Mouse (Mus musculus) liver, embryonic 16.5 days (tissue): Measurements from ENCODE around the gene Cldn6. TPM values are rescaled to one million over a fixed set of nuclear protein-coding genes. Genes with fewer than 3 reads are reported as not detected.
A peak's percentile ranks its signal among the peaks of the same experiment; 100 is the strongest.

Experiments used
- ATAC-seq: fragments of 200-750 bp; cut with Nextera tagmentation; 2 replicates; pipeline ENCODE4 v1.8.0; 2017; ENCODE audit warnings: low read depth, mild to moderate bottlenecking, moderate number of reproducible peaks, moderate library complexity
- H3K27ac ChIP-seq: fragments of 300-500 bp; sonication (generic); 2 replicates; pipeline ENCODE4 v1.5.1; 2014; ENCODE audit warnings: mild to moderate bottlenecking, low read length
- H3K27me3 ChIP-seq: fragments of 300-500 bp; sonication (generic); 2 replicates; pipeline ENCODE4 v1.6.1; 2014; ENCODE audit warnings: low read depth, low read length, mixed read lengths; ENCODE audit not compliant: control insufficient read depth, insufficient read depth
- H3K36me3 ChIP-seq: fragments of 300-500 bp; sonication (generic); 2 replicates; pipeline ENCODE4 v1.6.1; 2014; ENCODE audit warnings: mild to moderate bottlenecking; ENCODE audit not compliant: control insufficient read depth, insufficient read depth
- H3K4me1 ChIP-seq: fragments of 300-500 bp; sonication (generic); 2 replicates; pipeline ENCODE4 v1.6.1; 2014; ENCODE audit warnings: low read depth, low read length, mixed read lengths; ENCODE audit not compliant: control insufficient read depth
- H3K4me2 ChIP-seq: fragments of 300-500 bp; sonication (generic); 2 replicates; pipeline ENCODE4 v1.6.1; 2014; ENCODE audit warnings: low read depth, low read length, mixed read lengths
- H3K4me3 ChIP-seq: fragments of 300-500 bp; sonication (generic); 2 replicates; pipeline ENCODE4 v1.5.1; 2014; ENCODE audit warnings: low read depth, mild to moderate bottlenecking, low read length
- H3K9ac ChIP-seq: fragments of 300-500 bp; sonication (generic); 2 replicates; pipeline ENCODE4 v1.6.1; 2014; ENCODE audit warnings: low read depth, low read length
- H3K9me3 ChIP-seq: fragments of 300-500 bp; sonication (generic); replicated peaks from 2 replicates; pipeline ENCODE4 v1.6.1; 2016; ENCODE audit warnings: low read length; ENCODE audit not compliant: control insufficient read depth
- WGBS: fragments of 180-500 bp; shearing (Covaris S2); extraction: QIAGEN DNeasy Blood & Tissue Kit; methylation state at CpG from one replicate; pipeline ENCODE4 v1.1.7; 2014; ENCODE audit not compliant: insufficient replicate concordance; 5-methylcytosine and 5-hydroxymethylcytosine counted together
- polyA plus RNA-seq: library from polyadenylated mRNA; unstranded; fragments of >200 nt; fragmentation: Nextera tagmentation; extraction: Ambion mirVana; gene quantifications from 2 replicates; pipeline ENCODE4 v1.2.1, GENCODE M21; 2015

The Cldn6 gene
- polyA plus RNA-seq, 1 experiment from 2014 or later = 1.4 TPM

DNA sequence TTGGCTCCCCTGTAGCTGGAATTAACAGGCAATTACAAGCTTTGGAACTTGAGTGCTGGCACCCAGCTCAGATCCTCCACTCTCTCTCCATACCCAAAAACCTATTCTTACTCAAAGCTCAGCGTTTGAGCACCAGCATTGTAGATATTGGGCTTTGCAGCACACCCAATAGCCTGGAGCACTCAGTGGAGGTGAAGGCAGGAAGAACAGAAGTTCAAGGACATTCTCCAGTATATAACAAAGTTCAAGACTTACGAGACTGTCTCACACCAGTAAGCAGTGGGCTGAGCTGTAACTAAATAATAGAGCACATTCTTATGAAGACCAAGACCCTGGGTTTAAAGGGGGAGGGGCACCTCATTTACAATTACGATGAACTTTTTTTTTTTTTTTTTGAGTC, 6.3 kb upstream of the Cldn6 start:
- peaks cover 7% of the 10 kb centered on the region for H3K36me3 ChIP-seq
- H3K9me3 ChIP-seq = no peaks in the 10 kb centered on the region
- peaks cover 24% of the 10 kb centered on the region for H3K27me3 ChIP-seq
- H3K4me2 ChIP-seq = peak overlapping the region; percentile 83
- 44% methylated on average over 3 of the region's 3 CpGs for WGBS
- H3K27ac ChIP-seq = no peak overlapping the region
- ATAC-seq = no peak
- H3K9ac ChIP-seq = no peak overlapping the region; the same call in 1 of the 2 replicates
- H3K4me1 ChIP-seq = peaks cover 22% of the 10 kb centered on the region
- peak overlapping the region; percentile 74 for H3K4me3 ChIP-seq

- H3K4me3 ChIP-seq = peak within 1 kb of the TSS; percentile 74
- peaks cover 32% of the 10 kb centered on the region for H3K27me3 ChIP-seq
- WGBS = under 1% methylated on average over 45 of the region's 45 CpGs
- H3K4me1 ChIP-seq = peaks cover 22% of the 10 kb centered on the region
- peak within 1 kb of the TSS; percentile 65 for H3K27ac ChIP-seq
- peaks cover 7% of the 10 kb centered on the region for H3K36me3 ChIP-seq
- peak within 1 kb of the TSS; percentile 83 for H3K4me2 ChIP-seq
- H3K9ac ChIP-seq = peak within 1 kb of the TSS; percentile 71
- no peaks in the 10 kb centered on the region for H3K9me3 ChIP-seq
- peak; percentile 97 for ATAC-seq
Measured at GRCm38 (mm10) chr17:23673424-23674073, 5.5 kb upstream of the Cldn6 start, which contains the start of the genes Hcfc1r1 and Thoc6. Gene Hcfc1r1, plus strand, starts transcription at chr17:23673596. Gene Thoc6, minus strand, starts transcription at chr17:23673882.

DNA sequence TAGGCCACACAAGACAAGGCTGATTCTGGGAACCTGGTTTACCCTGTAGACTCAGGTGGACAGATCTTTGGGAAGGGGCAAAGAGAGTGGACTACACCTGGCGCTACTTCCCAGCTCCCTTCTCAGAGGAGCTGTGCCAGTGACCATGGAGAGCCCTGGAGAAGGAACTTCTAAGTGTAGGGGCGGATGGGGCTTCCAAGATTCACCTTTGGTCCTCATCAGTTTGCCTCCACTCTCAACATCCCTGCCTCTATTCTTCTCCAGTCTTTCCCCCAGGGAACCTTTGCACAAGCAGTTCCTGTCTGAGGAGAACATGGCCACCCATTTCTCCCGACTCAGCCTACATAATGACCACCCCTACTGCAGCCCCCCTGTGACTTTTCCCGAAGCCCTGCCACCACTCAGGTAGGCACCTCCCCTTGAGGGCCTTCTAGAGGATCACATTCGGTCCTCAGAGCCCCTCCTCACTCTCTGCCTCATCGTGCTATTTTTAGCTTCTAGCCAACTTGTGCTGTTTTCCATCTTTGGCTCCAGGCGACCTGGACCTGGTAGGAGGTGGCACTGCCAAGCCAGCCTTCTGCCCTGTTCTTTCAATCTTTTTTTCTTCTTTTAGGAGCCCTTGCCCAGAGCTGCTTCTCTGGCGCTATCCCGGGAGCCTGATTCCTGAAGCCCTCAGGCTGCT, 4.6 kb upstream of the Cldn6 start:
- H3K27ac ChIP-seq = peak overlapping the region; percentile 46; the same call in 1 of the 2 replicates
- H3K4me1 ChIP-seq = peaks cover 25% of the 10 kb centered on the region
- WGBS = 33% methylated on average over 9 of the region's 9 CpGs
- peak overlapping the region; percentile 71 for H3K9ac ChIP-seq
- H3K36me3 ChIP-seq = no peaks in the 10 kb centered on the region; the same call in none of the 2 replicates
- peak overlapping the region; percentile 83 for H3K4me2 ChIP-seq
- no peak for ATAC-seq
- H3K4me3 ChIP-seq = peak overlapping the region; percentile 74
- no peaks in the 10 kb centered on the region for H3K9me3 ChIP-seq
- H3K27me3 ChIP-seq = peaks cover 40% of the 10 kb centered on the region

DNA sequence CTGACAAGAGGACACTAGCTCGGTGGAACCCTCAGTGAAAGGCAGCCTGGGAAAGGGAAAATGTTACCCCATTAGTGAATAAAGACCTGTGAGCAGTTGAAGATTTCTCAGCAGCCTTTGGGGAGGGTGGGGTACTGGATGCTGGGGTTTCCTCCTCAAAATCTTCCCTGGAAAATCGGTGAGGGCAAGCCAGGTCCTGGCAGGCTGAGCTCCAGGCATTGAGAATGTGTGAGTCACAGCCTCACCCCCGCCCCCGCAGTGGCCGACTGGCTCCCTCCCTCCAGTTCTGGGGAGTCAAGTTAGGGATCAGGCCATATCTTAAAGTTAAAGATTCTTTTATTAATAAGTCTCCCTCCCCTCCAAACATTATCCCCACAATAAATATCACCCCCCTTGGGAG, 3.9 kb upstream of the Cldn6 start:
- ATAC-seq = no peak
- 46% methylated on average over 5 of the region's 5 CpGs for WGBS
- Histone ChIP-seq H3K36me3 (no peaks in the 10 kb centered on the region), H3K9me3 (no peaks in the 10 kb centered on the region), H3K4me3 (no peak overlapping the region), H3K4me1 (peaks cover 25% of the 10 kb centered on the region), H3K27ac (no peak overlapping the region), H3K9ac (no peak overlapping the region), H3K27me3 (peaks cover 47% of the 10 kb centered on the region), H3K4me2 (no peak overlapping the region)

- no peak overlapping the region for H3K27ac ChIP-seq
- no peak overlapping the region for H3K9ac ChIP-seq
- no peaks in the 10 kb centered on the region for H3K9me3 ChIP-seq
- H3K4me1 ChIP-seq = peaks cover 25% of the 10 kb centered on the region
- no peak for ATAC-seq
- no peaks in the 10 kb centered on the region for H3K36me3 ChIP-seq
- whole genome bisulfite sequencing = 10% methylated on average over 15 of the region's 15 CpGs
- peak overlapping the region; percentile 88 for H3K4me2 ChIP-seq
- H3K4me3 ChIP-seq = peak overlapping the region; percentile 61
- H3K27me3 ChIP-seq = peaks cover 53% of the 10 kb centered on the region
Measured at GRCm38 (mm10) chr17:23675564-23676281, 3.3 kb upstream of the Cldn6 start.

- H3K4me1 ChIP-seq = peaks cover 25% of the 10 kb centered on the region
- H3K4me3 ChIP-seq = peak overlapping the region; percentile 61
- no peak overlapping the region for H3K27ac ChIP-seq
- H3K4me2 ChIP-seq = peak overlapping the region; percentile 88
- no peaks in the 10 kb centered on the region for H3K9me3 ChIP-seq
- WGBS = 1% methylated on average over 37 of the region's 37 CpGs
- peaks cover 62% of the 10 kb centered on the region for H3K27me3 ChIP-seq
- no peak for ATAC-seq
- H3K9ac ChIP-seq = peak overlapping the region; percentile 24; the same call in 1 of the 2 replicates
- no peaks in the 10 kb centered on the region for H3K36me3 ChIP-seq
Measured at GRCm38 (mm10) chr17:23676473-23677031, 2.5 kb upstream of the Cldn6 start.

- peak; percentile 37 for ATAC-seq
- Histone ChIP-seq H3K9ac (peak within 1 kb of the TSS; percentile 45), H3K27me3 (peaks cover 69% of the 10 kb centered on the region), H3K36me3 (no peaks in the 10 kb centered on the region), H3K27ac (no peak within 1 kb of the TSS), H3K9me3 (no peaks in the 10 kb centered on the region), H3K4me2 (peak within 1 kb of the TSS; percentile 88), H3K4me1 (peaks cover 25% of the 10 kb centered on the region), H3K4me3 (peak within 1 kb of the TSS; percentile 61)
- WGBS = under 1% methylated on average over 34 of the region's 34 CpGs
Measured at GRCm38 (mm10) chr17:23677236-23677679, 1.8 kb upstream of the Cldn6 start, which contains the start of gene Tnfrsf12a. Gene Tnfrsf12a, minus strand, starts transcription at chr17:23677468.

GRCm38 (mm10) chr17:23680336-23680735, 1.3 kb downstream of the Cldn6 start:
- H3K9ac ChIP-seq = no peak overlapping the region
- ATAC-seq = no peak
- H3K36me3 ChIP-seq = no peaks in the 10 kb centered on the region
- 43% methylated on average over 9 of the region's 9 CpGs for WGBS
- H3K4me1 ChIP-seq = peaks cover 19% of the 10 kb centered on the region
- peaks cover 95% of the 10 kb centered on the region for H3K27me3 ChIP-seq
- H3K4me2 ChIP-seq = no peak overlapping the region
- H3K9me3 ChIP-seq = no peaks in the 10 kb centered on the region
- H3K4me3 ChIP-seq = no peak overlapping the region
- no peak overlapping the region for H3K27ac ChIP-seq
